Mouse (Mus musculus): ENCODE data around the gene Cygb.

GRCm38 (mm10) chr11:116657311-116658223 is 3.5 kb upstream of the Cygb start:
- TF ChIP-seq CTCF (IDR thresholded peaks at IDR 0.05; ENCODE audit: borderline replicate concordance, extremely low read depth, insufficient read depth, insufficient read length): peak; percentile 48; the same call in 1 of the 2 replicates
- TF ChIP-seq POLR2A (IDR thresholded peaks at IDR 0.05; ENCODE audit: borderline replicate concordance, extremely low read depth, insufficient read depth, insufficient read length, poor library complexity, severe bottlenecking): peak; percentile 55; the same call in 1 of the 2 replicates

Measured in brain, embryonic 14.5 days (tissue).